Mouse (Mus musculus) hindbrain, embryonic 15.5 days (tissue): ENCODE data around the gene Arl4c. TPM values are rescaled to one million over a fixed set of nuclear protein-coding genes. Genes with fewer than 3 reads are reported as not detected.
"Not testable (repeated sequence)": the region's sequence is repeated elsewhere in the genome, so short reads cannot be mapped to it uniquely, and the experiment has no call there.

ENCODE experiments used
- ATAC-seq: fragments of 200-750 bp; cut with Nextera tagmentation; 2 replicates; pipeline ENCODE4 v1.8.0; 2017; ENCODE audit warnings: low read depth, moderate number of reproducible peaks, moderate TSS enrichment; ENCODE audit not compliant: low FRiP score
- H3K27ac ChIP-seq: fragments of 300-500 bp; sonication (generic); replicated peaks from 2 replicates; pipeline ENCODE4 v1.5.1; 2015; ENCODE audit warnings: mild to moderate bottlenecking, inconsistent platforms
- H3K27me3 ChIP-seq: fragments of 300-500 bp; sonication (generic); 2 replicates; pipeline ENCODE4 v1.6.1; 2015; ENCODE audit warnings: control low read depth, inconsistent platforms
- H3K36me3 ChIP-seq: fragments of 300-500 bp; sonication (generic); 2 replicates; pipeline ENCODE4 v1.6.1; 2015; ENCODE audit warnings: control low read depth, inconsistent platforms
- H3K4me1 ChIP-seq: fragments of 300-500 bp; sonication (generic); replicated peaks from 2 replicates; pipeline ENCODE4 v1.6.1; 2015; ENCODE audit warnings: control low read depth, inconsistent platforms
- H3K4me2 ChIP-seq: fragments of 300-500 bp; sonication (generic); 2 replicates; pipeline ENCODE4 v1.6.1; 2015; ENCODE audit warnings: moderate library complexity, mild to moderate bottlenecking, inconsistent platforms
- H3K4me3 ChIP-seq: fragments of 300-500 bp; sonication (generic); 2 replicates; pipeline ENCODE4 v1.5.1; 2015; ENCODE audit warnings: mild to moderate bottlenecking, inconsistent platforms
- H3K9ac ChIP-seq: fragments of 300-500 bp; sonication (generic); 2 replicates; pipeline ENCODE4 v1.6.1; 2015; ENCODE audit warnings: inconsistent platforms
- H3K9me3 ChIP-seq: fragments of 300-500 bp; sonication (generic); 2 replicates; pipeline ENCODE4 v1.6.1; 2016; ENCODE audit warnings: control low read depth, inconsistent platforms
- WGBS: fragments of 180-500 bp; shearing (Covaris S2); methylation state at CpG from one replicate; pipeline ENCODE4 v1.1.7; 2015; 5-methylcytosine and 5-hydroxymethylcytosine counted together
- polyA plus RNA-seq: library from polyadenylated mRNA; unstranded; fragments of >200 nt; fragmentation: Nextera tagmentation; extraction: Ambion mirVana; gene quantifications from 2 replicates; pipeline ENCODE4 v1.2.1, GENCODE M21; 2015

Arl4c gene
- polyA plus RNA-seq, 1 experiment from 2014 or later, result 45.3 TPM

GRCm38 (mm10) chr1:88638622-88639021, 63.4 kb downstream of the Arl4c start:
- Histone ChIP-seq H3K9ac (no peak overlapping the region), H3K4me1 (peaks cover 15% of the 10 kb centered on the region; the same call in 1 of the 2 replicates), H3K36me3 (no peaks in the 10 kb centered on the region), H3K27ac (no peak overlapping the region), H3K4me3 (no peak overlapping the region), H3K27me3 (no peaks in the 10 kb centered on the region), H3K4me2 (no peak overlapping the region), H3K9me3 (no peaks in the 10 kb centered on the region)
- ATAC-seq, result no peak
- WGBS, result 76% methylated on average over 4 of the region's 4 CpGs

- H3K4me1 ChIP-seq, H3K4me2 ChIP-seq, H3K27ac ChIP-seq, H3K4me3 ChIP-seq, H3K27me3 ChIP-seq, H3K9ac ChIP-seq, ATAC-seq, H3K9me3 ChIP-seq, H3K36me3 ChIP-seq: not testable (repeated sequence)
- WGBS, result 89% methylated on average over 2 of the region's 2 CpGs
Observed at GRCm38 (mm10) chr1:88636579-88637161, 65.4 kb downstream of the Arl4c start.

- Histone ChIP-seq H3K9me3 (no peaks in the 10 kb centered on the region), H3K4me3 (no peak overlapping the region), H3K27me3 (no peaks in the 10 kb centered on the region), H3K4me2 (no peak overlapping the region), H3K9ac (no peak overlapping the region), H3K27ac (no peak overlapping the region), H3K4me1 (peaks cover 9% of the 10 kb centered on the region; the same call in 1 of the 2 replicates), H3K36me3 (no peaks in the 10 kb centered on the region)
- no peak for ATAC-seq
- WGBS, result 89% methylated on average over 12 of the region's 12 CpGs
Observed at GRCm38 (mm10) chr1:88635659-88636058, 66.4 kb downstream of the Arl4c start.

- ATAC-seq, result no peak
- no peak overlapping the region for H3K4me3 ChIP-seq
- no peaks in the 10 kb centered on the region for H3K4me1 ChIP-seq
- no peak overlapping the region for H3K9ac ChIP-seq
- H3K27me3 ChIP-seq, result no peaks in the 10 kb centered on the region
- WGBS, result 72% methylated on average over 6 of the region's 6 CpGs
- no peaks in the 10 kb centered on the region for H3K36me3 ChIP-seq
- H3K4me2 ChIP-seq, result no peak overlapping the region
- no peaks in the 10 kb centered on the region for H3K9me3 ChIP-seq
- H3K27ac ChIP-seq, result no peak overlapping the region
Observed at GRCm38 (mm10) chr1:88632851-88633250, 69.2 kb downstream of the Arl4c start.

- no peak overlapping the region for H3K4me2 ChIP-seq
- H3K27ac ChIP-seq, result no peak overlapping the region
- H3K36me3 ChIP-seq, result no peaks in the 10 kb centered on the region
- H3K9me3 ChIP-seq, result no peaks in the 10 kb centered on the region
- H3K4me3 ChIP-seq, result no peak overlapping the region
- ATAC-seq, result no peak
- no peaks in the 10 kb centered on the region for H3K27me3 ChIP-seq
- H3K9ac ChIP-seq, result no peak overlapping the region
- WGBS, result 11% methylated on average over 2 of the region's 2 CpGs
- no peaks in the 10 kb centered on the region for H3K4me1 ChIP-seq
Observed at GRCm38 (mm10) chr1:88629966-88630488, 72.0 kb downstream of the Arl4c start.

- 81% methylated on average over 1 of the region's 1 CpGs for whole genome bisulfite sequencing
Observed at GRCm38 (mm10) chr1:88625190-88625589, 76.8 kb downstream of the Arl4c start.

GRCm38 (mm10) chr1:88624376-88624775, 77.6 kb downstream of the Arl4c start:
- H3K27ac ChIP-seq, result no peak overlapping the region
- no peak overlapping the region for H3K9ac ChIP-seq
- WGBS, result 91% methylated on average over 4 of the region's 4 CpGs
- no peak overlapping the region for H3K4me3 ChIP-seq
- no peaks in the 10 kb centered on the region for H3K36me3 ChIP-seq
- ATAC-seq, result no peak
- no peaks in the 10 kb centered on the region for H3K9me3 ChIP-seq
- no peaks in the 10 kb centered on the region for H3K27me3 ChIP-seq
- no peak overlapping the region for H3K4me2 ChIP-seq
- H3K4me1 ChIP-seq, result peaks cover 12% of the 10 kb centered on the region

More at GRCm38 (mm10) chr1:88625190-88625589, 76.8 kb downstream of the Arl4c start:
- Histone ChIP-seq H3K4me2 (no peak overlapping the region), H3K27me3 (no peaks in the 10 kb centered on the region), H3K9me3 (no peaks in the 10 kb centered on the region), H3K4me3 (no peak overlapping the region), H3K36me3 (no peaks in the 10 kb centered on the region), H3K9ac (no peak overlapping the region), H3K27ac (no peak overlapping the region), H3K4me1 (peaks cover 12% of the 10 kb centered on the region)
- no peak for ATAC-seq

GRCm38 (mm10) chr1:88623541-88624115, 78.4 kb downstream of the Arl4c start:
- no peak overlapping the region for H3K4me3 ChIP-seq
- H3K4me1 ChIP-seq, result peaks cover 12% of the 10 kb centered on the region
- no peaks in the 10 kb centered on the region for H3K36me3 ChIP-seq
- H3K4me2 ChIP-seq, result no peak overlapping the region
- no peak overlapping the region for H3K9ac ChIP-seq
- H3K9me3 ChIP-seq, result no peaks in the 10 kb centered on the region
- 0 out of 2 replicates have a peak overlapping the region, but pooled peaks have one; percentile 17 for H3K27ac ChIP-seq
- ATAC-seq, result peak; percentile 45; the same call in 1 of the 2 replicates
- 51% methylated on average over 8 of the region's 8 CpGs for WGBS
- H3K27me3 ChIP-seq, result no peaks in the 10 kb centered on the region

Other genes with a start within 250 kb of the Arl4c start
- gene Glrp1, start 192.2 kb downstream of the Arl4c start, polyA plus RNA-seq, result not detected in 2 replicates